ENCODE assay signal across 8 mouse cellular contexts in genomic region chr11:51650691-51651515, GRCm38 (mm10). TPM values are rescaled to one million over a fixed set of nuclear protein-coding genes. Genes with fewer than 3 reads are reported as not detected.
DNase-seq lines count a peak whose midpoint lies in the region; ATAC-seq lines count a peak whose summit lies in the region.

Gene N4bp3, minus strand, starts transcription at chr11:51650842.
Gene D930048N14Rik, plus strand, starts transcription at chr11:51650954.

- H3K27me3 ChIP-seq in embryonic facial prominence, embryonic 12.5 days, result peaks cover 6% of the 10 kb centered on the region; the same call in 1 of the 2 replicates
- no peaks in the 10 kb centered on the region for H3K27me3 ChIP-seq in heart, embryonic 15.5 days
- peaks cover 71% of the 10 kb centered on the region for H3K27me3 ChIP-seq in megakaryocyte, embryonic 14.5 days (replicated peaks)

- H3K4me3 ChIP-seq in embryonic facial prominence, embryonic 12.5 days, result peak within 1 kb of the TSS; percentile 52
- H3K4me3 ChIP-seq in heart, embryonic 15.5 days, result peak within 1 kb of the TSS; percentile 79
- peak within 1 kb of the TSS; percentile 94 for H3K4me3 ChIP-seq in megakaryocyte, embryonic 14.5 days (replicated peaks)

- no peaks in the 10 kb centered on the region for H3K36me3 ChIP-seq in embryonic facial prominence, embryonic 12.5 days
- no peaks in the 10 kb centered on the region for H3K36me3 ChIP-seq in heart, embryonic 15.5 days
- H3K36me3 ChIP-seq in megakaryocyte, embryonic 14.5 days (replicated peaks; ENCODE audit: low read length), result no peaks in the 10 kb centered on the region

- WGBS in embryonic facial prominence, embryonic 12.5 days, result under 1% methylated on average over 68 of the region's 70 CpGs
- WGBS in heart, embryonic 15.5 days, result under 1% methylated on average over 66 of the region's 70 CpGs

- peak within 1 kb of the TSS; percentile 71 for H3K9ac ChIP-seq in embryonic facial prominence, embryonic 12.5 days
- H3K9ac ChIP-seq in heart, embryonic 15.5 days, result peak within 1 kb of the TSS; percentile 85

- DNase-seq in CD4-positive helper T cell, adult 2 months (ENCODE audit: low read depth, low spot score), result peak; percentile 81
- peak; percentile 39 for DNase-seq in adipocyte (ENCODE audit: low spot score)
- peak; percentile 88 for DNase-seq in kidney, postnatal 14 days
- peak; percentile 66 to 86 for DNase-seq in spleen, postnatal 4 days (ENCODE audit: low spot score in 2 of 2)
- no peak for DNase-seq in frontal cortex, adult 2 months (ENCODE audit: extremely low spot score in 1 of 2, low spot score in 1 of 2)

- H3K9me3 ChIP-seq in embryonic facial prominence, embryonic 12.5 days, result no peaks in the 10 kb centered on the region
- H3K9me3 ChIP-seq in heart, embryonic 15.5 days (replicated peaks), result no peaks in the 10 kb centered on the region
- peaks cover 7% of the 10 kb centered on the region for H3K9me3 ChIP-seq in megakaryocyte, embryonic 14.5 days

- ATAC-seq in embryonic facial prominence, embryonic 12.5 days (ENCODE audit: insufficient number of reproducible peaks, insufficient read depth, low FRiP score, low TSS enrichment), result no peak
- peak; percentile 71 for ATAC-seq in heart, embryonic 15.5 days (replicated peaks; ENCODE audit: insufficient number of reproducible peaks, insufficient read depth, low FRiP score, low read depth)

- H3K27ac ChIP-seq in embryonic facial prominence, embryonic 12.5 days, result peak within 1 kb of the TSS; percentile 57
- peak within 1 kb of the TSS; percentile 56 for H3K27ac ChIP-seq in heart, embryonic 15.5 days

- H3K4me2 ChIP-seq in embryonic facial prominence, embryonic 12.5 days (replicated peaks), result peak within 1 kb of the TSS; percentile 93
- peak within 1 kb of the TSS; percentile 95 for H3K4me2 ChIP-seq in heart, embryonic 15.5 days

- H3K4me1 ChIP-seq in embryonic facial prominence, embryonic 12.5 days, result peaks cover 23% of the 10 kb centered on the region
- H3K4me1 ChIP-seq in heart, embryonic 15.5 days (replicated peaks), result peaks cover 40% of the 10 kb centered on the region
- peaks cover 56% of the 10 kb centered on the region for H3K4me1 ChIP-seq in megakaryocyte, embryonic 14.5 days

RNA-seq across cellular contexts. Expression of gene N4bp3, which starts in this region (rescaled TPM):
- polyA plus RNA-seq in embryonic facial prominence, embryonic 12.5 days (2016; fragmentation: Nextera tagmentation; extraction: Ambion mirVana), result 23.6 and 24.7 TPM in 2 replicates
- 16.6 and 18.8 TPM in 2 replicates for polyA plus RNA-seq in heart, embryonic 15.5 days (2015; fragmentation: Nextera tagmentation; extraction: Ambion mirVana)
- 2.5 and 6.0 TPM in 2 replicates for polyA plus RNA-seq in megakaryocyte, embryonic 14.5 days (2012; ENCODE audit: insufficient read depth, low replicate concordance)
- polyA plus RNA-seq in frontal cortex, adult 2 months (2012; rRNA removed), result 6.9 and 9.8 TPM in 2 replicates

RNA-seq across cellular contexts. Expression of gene D930048N14Rik, which starts in this region (rescaled TPM):
- 2.3 and 2.5 TPM in 2 replicates for polyA plus RNA-seq in embryonic facial prominence, embryonic 12.5 days (2016; fragmentation: Nextera tagmentation; extraction: Ambion mirVana)
- 1.00 and 1.5 TPM in 2 replicates for polyA plus RNA-seq in heart, embryonic 15.5 days (2015; fragmentation: Nextera tagmentation; extraction: Ambion mirVana)
- not detected in 2 replicates for polyA plus RNA-seq in megakaryocyte, embryonic 14.5 days (2012; ENCODE audit: insufficient read depth, low replicate concordance)
- 4.8 and 5.7 TPM in 2 replicates for polyA plus RNA-seq in frontal cortex, adult 2 months (2012; rRNA removed)

Comparison
In these comparisons a context has a peak if more than half of its experiments do, and no peak if none do; other contexts are left out.
1. DNase-seq: peak in CD4-positive helper T cell, adult 2 months (single experiment), adipocyte (single experiment), kidney, postnatal 14 days (single experiment) and spleen, postnatal 4 days (2 of 2); none in frontal cortex, adult 2 months (0 of 2).
2. Peak in every context shown above with its lines, with median percentiles within 50 percentile points of each other: H3K4me3 ChIP-seq.